Mouse (Mus musculus) ovary, adult 2 months (tissue): ENCODE measurements around the gene Trim11. TPM values are rescaled to one million over a fixed set of nuclear protein-coding genes. Genes with fewer than 3 reads are reported as not detected.

Experiments
- polyA plus RNA-seq: library from polyadenylated mRNA; depleted of rRNA; stranded (reverse); fragments of >200 nt; gene quantifications from 2 replicates; pipeline ENCODE4 v1.2.3, GENCODE M21; 2012; rRNA removed

The Trim11 gene
- 33.3 and 39.5 TPM in 2 replicates for polyA plus RNA-seq

GRCm38 (mm10) chr11:58978027-58978705, at the start of gene Trim11:
TSS of gene Trim11 (plus strand) at chr11:58978093.

GRCm38 (mm10) chr11:58938322-58939087, 39.4 kb upstream of the Trim11 start, which contains the start of gene Rnf187:
TSS of gene Rnf187 (minus strand) at chr11:58938916.

GRCm38 (mm10) chr11:58948542-58949479, 29.1 kb upstream of the Trim11 start, which contains the start of gene Hist3h2ba:
TSS of gene Hist3h2ba (plus strand) at chr11:58948920.

GRCm38 (mm10) chr11:58954420-58955142, 23.3 kb upstream of the Trim11 start, which contains the start of the genes Hist3h2a and Trim17:
TSS of gene Hist3h2a (plus strand) at chr11:58954685.
TSS of gene Trim17 (plus strand) at chr11:58954685.

Other genes starting within 250 kb of the Trim11 start
- gene Olfr317, start 238.9 kb upstream of the Trim11 start, polyA plus RNA-seq = not detected in 2 replicates
- gene Olfr316, start 225.4 kb upstream of the Trim11 start, polyA plus RNA-seq = 0.09 and 0.32 TPM in 2 replicates
- gene Olfr315, start 204.9 kb upstream of the Trim11 start, polyA plus RNA-seq = 0.18 and 0.20 TPM in 2 replicates
- gene Olfr314, start 195.1 kb upstream of the Trim11 start, polyA plus RNA-seq = not detected in 2 replicates
- gene Fam183b, start 176.1 kb upstream of the Trim11 start, polyA plus RNA-seq = 11.9 and 17.3 TPM in 2 replicates
- not detected in 2 replicates for gene Olfr313, start 163.1 kb upstream of the Trim11 start, polyA plus RNA-seq
- gene Olfr312, start 148.9 kb upstream of the Trim11 start, polyA plus RNA-seq = not detected in 2 replicates
- not detected in 2 replicates for gene Olfr311, start 138.8 kb upstream of the Trim11 start, polyA plus RNA-seq
- 2.0 and 2.7 TPM in 2 replicates for gene Gm12258, start 130.9 kb upstream of the Trim11 start, polyA plus RNA-seq
- 4.1 and 4.3 TPM in 2 replicates for gene 2810021J22Rik, start 110.9 kb upstream of the Trim11 start, polyA plus RNA-seq
- gene Zfp39, start 73.9 kb upstream of the Trim11 start, polyA plus RNA-seq = 0.62 and 1.0 TPM in 2 replicates
- 0.08 TPM in 1 of 2 replicates, not detected in the other for gene Btnl10, start 60.2 kb upstream of the Trim11 start, polyA plus RNA-seq
- 340 and 524 TPM in 2 replicates for gene Rnf187, start 39.2 kb upstream of the Trim11 start, polyA plus RNA-seq
- 3.8 and 4.6 TPM in 2 replicates for gene Hist3h2ba, start 29.2 kb upstream of the Trim11 start, polyA plus RNA-seq
- 22.2 and 26.2 TPM in 2 replicates for gene Hist3h2a, start 23.4 kb upstream of the Trim11 start, polyA plus RNA-seq
- gene Trim17, start 23.4 kb upstream of the Trim11 start, polyA plus RNA-seq = 0.36 and 0.40 TPM in 2 replicates
- 0.94 and 1.0 TPM in 2 replicates for gene Obscn, start 158.3 kb downstream of the Trim11 start, polyA plus RNA-seq
- 9.6 and 11.7 TPM in 2 replicates for gene Iba57, start 185.6 kb downstream of the Trim11 start, polyA plus RNA-seq
- 10.5 and 15.1 TPM in 2 replicates for gene Gjc2, start 205.1 kb downstream of the Trim11 start, polyA plus RNA-seq
- 225 and 229 TPM in 2 replicates for gene Guk1, start 214.1 kb downstream of the Trim11 start, polyA plus RNA-seq
- gene Mrpl55, start 224.4 kb downstream of the Trim11 start, polyA plus RNA-seq = 46.3 and 59.7 TPM in 2 replicates
- gene 2310033P09Rik, start 230.2 kb downstream of the Trim11 start, polyA plus RNA-seq = 28.7 and 30.8 TPM in 2 replicates